Mouse (Mus musculus) lung, embryonic 16.5 days (tissue): ENCODE data around the gene Ahctf1. TPM values are rescaled to one million over a fixed set of nuclear protein-coding genes. Genes with fewer than 3 reads are reported as not detected.

ENCODE experiments used
- ATAC-seq: fragments of 200-750 bp; cut with Nextera tagmentation; 2 replicates; pipeline ENCODE4 v1.8.0; 2017; ENCODE audit warnings: low read depth, mild to moderate bottlenecking, moderate library complexity
- H3K27ac ChIP-seq: fragments of 300-500 bp; sonication (generic); 2 replicates; pipeline ENCODE4 v1.5.1; 2014; ENCODE audit warnings: mild to moderate bottlenecking, control low read depth, low read length
- H3K27me3 ChIP-seq: fragments of 300-500 bp; sonication (generic); 2 replicates; pipeline ENCODE4 v1.6.1; 2014; ENCODE audit warnings: low read depth, low read length, mixed read lengths; ENCODE audit not compliant: control insufficient read depth, insufficient read depth
- H3K36me3 ChIP-seq: fragments of 300-500 bp; sonication (generic); 2 replicates; pipeline ENCODE4 v1.6.1; 2014; ENCODE audit warnings: low read length; ENCODE audit not compliant: control insufficient read depth, insufficient read depth
- H3K4me1 ChIP-seq: fragments of 300-500 bp; sonication (generic); replicated peaks from 2 replicates; pipeline ENCODE4 v1.6.1; 2014; ENCODE audit warnings: low read length, mixed read lengths; ENCODE audit not compliant: control insufficient read depth, insufficient read depth
- H3K4me2 ChIP-seq: fragments of 300-500 bp; sonication (generic); 2 replicates; pipeline ENCODE4 v1.6.1; 2014; ENCODE audit warnings: low read depth, low read length, control low read depth
- H3K4me3 ChIP-seq: fragments of 300-500 bp; sonication (generic); 2 replicates; pipeline ENCODE4 v1.5.1; 2014; ENCODE audit warnings: mild to moderate bottlenecking, low read length, control low read depth
- H3K9ac ChIP-seq: fragments of 300-500 bp; sonication (generic); 2 replicates; pipeline ENCODE4 v1.6.1; 2014; ENCODE audit warnings: low read length, control low read depth
- H3K9me3 ChIP-seq: fragments of 300-500 bp; sonication (generic); 2 replicates; pipeline ENCODE4 v1.6.1; 2016; ENCODE audit warnings: low read length; ENCODE audit not compliant: control insufficient read depth
- WGBS: fragments of 180-500 bp; shearing (Covaris S2); extraction: QIAGEN DNeasy Blood & Tissue Kit; methylation state at CpG from one replicate; pipeline ENCODE4 v1.1.7; 2014; 5-methylcytosine and 5-hydroxymethylcytosine counted together
- polyA plus RNA-seq: library from polyadenylated mRNA; unstranded; fragments of >200 nt; fragmentation: Nextera tagmentation; extraction: Ambion mirVana; gene quantifications from 2 replicates; pipeline ENCODE4 v1.2.1, GENCODE M21; 2015

The Ahctf1 gene
- polyA plus RNA-seq, 1 experiment from 2014 or later = 17.7 TPM

DNA sequence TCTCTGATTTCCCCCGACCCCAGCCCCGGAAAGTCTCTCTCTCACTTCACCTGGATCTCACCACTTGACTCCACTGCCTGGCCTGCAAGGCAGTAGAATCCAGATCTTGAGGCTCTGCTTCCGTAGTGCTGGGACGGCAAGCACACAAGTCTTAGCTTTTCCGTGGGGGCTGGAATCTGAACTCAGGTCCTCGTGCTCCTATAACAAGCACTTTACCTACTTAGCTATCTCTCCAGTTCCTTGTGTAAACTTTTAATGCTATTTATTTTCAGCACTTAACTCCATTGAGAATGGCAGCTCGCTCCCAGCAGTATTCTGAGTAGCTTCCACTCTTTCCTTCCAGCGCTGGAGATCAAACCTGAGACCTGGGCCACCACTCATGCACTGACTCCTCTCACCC is 26.6 kb downstream of the Ahctf1 start:
- no peak overlapping the region for H3K27ac ChIP-seq
- ATAC-seq = peak; percentile 81
- peaks cover 44% of the 10 kb centered on the region for H3K36me3 ChIP-seq
- H3K4me1 ChIP-seq = no peaks in the 10 kb centered on the region
- H3K9me3 ChIP-seq = no peaks in the 10 kb centered on the region
- H3K9ac ChIP-seq = no peak overlapping the region
- no peaks in the 10 kb centered on the region for H3K27me3 ChIP-seq
- no peak overlapping the region for H3K4me2 ChIP-seq
- H3K4me3 ChIP-seq = no peak overlapping the region
- 69% methylated on average over 8 of the region's 8 CpGs for WGBS

GRCm38 (mm10) chr1:179760553-179760952 is 42.9 kb downstream of the Ahctf1 start:
- no peak overlapping the region for H3K27ac ChIP-seq
- WGBS = 92% methylated on average over 4 of the region's 4 CpGs
- no peaks in the 10 kb centered on the region for H3K9me3 ChIP-seq
- no peaks in the 10 kb centered on the region for H3K27me3 ChIP-seq
- no peaks in the 10 kb centered on the region for H3K4me1 ChIP-seq
- no peak overlapping the region for H3K4me3 ChIP-seq
- peaks cover 46% of the 10 kb centered on the region for H3K36me3 ChIP-seq
- H3K9ac ChIP-seq = no peak overlapping the region
- H3K4me2 ChIP-seq = no peak overlapping the region
- ATAC-seq = no peak

- 90% methylated on average over 5 of the region's 5 CpGs for WGBS
- H3K4me1 ChIP-seq = no peaks in the 10 kb centered on the region
- H3K4me3 ChIP-seq = no peak overlapping the region
- H3K27ac ChIP-seq = no peak overlapping the region
- no peak overlapping the region for H3K4me2 ChIP-seq
- H3K36me3 ChIP-seq = peaks cover 44% of the 10 kb centered on the region
- ATAC-seq = no peak
- H3K9me3 ChIP-seq = no peaks in the 10 kb centered on the region
- no peak overlapping the region for H3K9ac ChIP-seq
- no peaks in the 10 kb centered on the region for H3K27me3 ChIP-seq
Measured at GRCm38 (mm10) chr1:179760086-179760485, 43.4 kb downstream of the Ahctf1 start.

DNA sequence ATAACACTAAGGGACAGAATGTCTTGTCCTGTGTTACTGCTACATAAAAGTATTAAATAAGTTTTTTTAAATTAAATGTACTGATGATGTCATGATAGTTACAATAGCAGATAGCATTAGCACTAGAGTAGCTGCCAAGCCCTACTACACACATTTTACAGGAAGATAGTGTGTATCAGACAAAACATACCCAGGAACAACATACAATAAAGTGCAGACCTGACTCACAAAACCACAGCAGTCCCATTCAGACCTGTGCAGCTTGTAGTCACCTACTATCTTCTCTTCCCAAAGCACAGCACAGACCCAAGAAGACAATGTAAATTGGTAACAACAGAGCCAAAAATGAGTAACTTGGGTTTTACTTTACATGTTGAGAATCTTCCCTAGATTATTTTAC is 47.0 kb downstream of the Ahctf1 start:
- no peak overlapping the region for H3K27ac ChIP-seq
- H3K27me3 ChIP-seq = no peaks in the 10 kb centered on the region
- no peaks in the 10 kb centered on the region for H3K9me3 ChIP-seq
- no peaks in the 10 kb centered on the region for H3K4me1 ChIP-seq
- no peak overlapping the region for H3K4me3 ChIP-seq
- H3K36me3 ChIP-seq = peaks cover 48% of the 10 kb centered on the region
- no peak overlapping the region for H3K4me2 ChIP-seq
- H3K9ac ChIP-seq = no peak overlapping the region
- no peak for ATAC-seq

GRCm38 (mm10) chr1:179753006-179753405 is 50.5 kb downstream of the Ahctf1 start:
- no peaks in the 10 kb centered on the region for H3K27me3 ChIP-seq
- no peak overlapping the region for H3K27ac ChIP-seq
- peaks cover 31% of the 10 kb centered on the region for H3K36me3 ChIP-seq
- ATAC-seq = no peak
- H3K4me2 ChIP-seq = no peak overlapping the region
- whole genome bisulfite sequencing = 92% methylated on average over 8 of the region's 8 CpGs
- H3K9me3 ChIP-seq = no peaks in the 10 kb centered on the region
- H3K4me1 ChIP-seq = no peaks in the 10 kb centered on the region
- no peak overlapping the region for H3K9ac ChIP-seq
- no peak overlapping the region for H3K4me3 ChIP-seq

- WGBS = 96% methylated on average over 11 of the region's 11 CpGs
- peaks cover 33% of the 10 kb centered on the region for H3K36me3 ChIP-seq
- ATAC-seq = no peak
Measured at GRCm38 (mm10) chr1:179752276-179752675, 51.2 kb downstream of the Ahctf1 start.

DNA sequence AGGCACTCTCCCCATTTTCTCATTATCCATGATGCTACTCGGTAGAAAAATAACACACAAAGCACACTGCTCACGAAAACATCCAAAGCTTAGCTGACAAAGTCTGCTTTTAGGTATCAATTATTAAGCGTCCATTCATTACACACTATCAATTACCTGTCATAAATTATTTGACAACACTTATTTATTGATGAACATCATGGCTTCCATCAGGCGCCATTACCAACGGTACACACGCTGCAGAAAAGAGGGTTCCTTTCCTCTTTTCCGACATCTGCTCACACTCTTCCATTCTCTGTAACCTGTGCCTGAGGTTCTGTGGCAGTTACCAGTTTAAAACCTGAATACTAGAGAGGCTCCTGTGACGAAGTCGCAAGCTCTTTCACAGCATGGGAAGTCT is 58.3 kb downstream of the Ahctf1 start, which contains the start of gene Kif28:
TSS of gene Kif28 (minus strand) at position 101 of the 400 bp plus-strand sequence.
- WGBS = 92% methylated on average over 9 of the region's 9 CpGs
- Histone ChIP-seq H3K27ac (no peak within 1 kb of the TSS), H3K4me1 (no peaks in the 10 kb centered on the region), H3K9ac (no peak within 1 kb of the TSS), H3K36me3 (peaks cover 29% of the 10 kb centered on the region), H3K9me3 (no peaks in the 10 kb centered on the region), H3K4me2 (no peak within 1 kb of the TSS), H3K4me3 (no peak within 1 kb of the TSS), H3K27me3 (no peaks in the 10 kb centered on the region)
- no peak for ATAC-seq

More at GRCm38 (mm10) chr1:179752276-179752675, 51.2 kb downstream of the Ahctf1 start:
- H3K4me1 ChIP-seq = no peaks in the 10 kb centered on the region
- no peak overlapping the region for H3K4me2 ChIP-seq
- no peaks in the 10 kb centered on the region for H3K9me3 ChIP-seq
- H3K4me3 ChIP-seq = no peak overlapping the region
- no peak overlapping the region for H3K9ac ChIP-seq
- no peak overlapping the region for H3K27ac ChIP-seq
- H3K27me3 ChIP-seq = no peaks in the 10 kb centered on the region

DNA sequence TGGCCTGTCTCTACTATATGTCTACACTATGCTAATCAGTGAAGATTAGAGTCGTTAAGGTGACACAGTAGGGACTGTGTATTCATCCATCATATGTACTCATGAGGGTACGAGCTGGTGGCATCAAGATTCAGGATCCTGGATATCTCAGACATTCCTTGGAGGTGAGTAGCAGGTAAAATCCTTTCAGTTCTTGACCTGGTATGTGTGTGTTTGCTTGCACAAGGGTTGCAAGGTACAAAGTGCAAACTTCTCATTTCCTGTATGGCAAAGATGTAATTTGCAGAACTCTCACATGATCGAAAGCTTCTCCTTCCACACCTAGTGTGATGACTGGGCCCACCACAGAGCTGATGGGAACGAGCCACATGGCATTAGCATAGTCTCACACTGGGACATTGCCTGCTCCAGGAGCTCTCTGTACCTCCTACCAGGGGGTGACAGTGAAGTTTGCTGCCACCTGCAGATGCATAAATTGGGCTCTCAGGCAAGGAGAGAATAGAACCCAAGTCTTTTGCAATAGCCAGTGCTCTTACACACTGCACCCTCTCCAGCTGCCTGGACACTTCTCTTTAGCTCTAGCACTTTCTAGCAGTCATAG is 59.8 kb downstream of the Ahctf1 start:
- no peaks in the 10 kb centered on the region for H3K27me3 ChIP-seq
- WGBS = 76% methylated on average over 4 of the region's 4 CpGs
- H3K27ac ChIP-seq = no peak overlapping the region
- H3K4me1 ChIP-seq = no peaks in the 10 kb centered on the region
- ATAC-seq = peak; percentile 17; the same call in 1 of the 2 replicates
- no peak overlapping the region for H3K4me3 ChIP-seq
- no peak overlapping the region for H3K9ac ChIP-seq
- no peaks in the 10 kb centered on the region for H3K9me3 ChIP-seq
- H3K36me3 ChIP-seq = peaks cover 26% of the 10 kb centered on the region
- H3K4me2 ChIP-seq = no peak overlapping the region

DNA sequence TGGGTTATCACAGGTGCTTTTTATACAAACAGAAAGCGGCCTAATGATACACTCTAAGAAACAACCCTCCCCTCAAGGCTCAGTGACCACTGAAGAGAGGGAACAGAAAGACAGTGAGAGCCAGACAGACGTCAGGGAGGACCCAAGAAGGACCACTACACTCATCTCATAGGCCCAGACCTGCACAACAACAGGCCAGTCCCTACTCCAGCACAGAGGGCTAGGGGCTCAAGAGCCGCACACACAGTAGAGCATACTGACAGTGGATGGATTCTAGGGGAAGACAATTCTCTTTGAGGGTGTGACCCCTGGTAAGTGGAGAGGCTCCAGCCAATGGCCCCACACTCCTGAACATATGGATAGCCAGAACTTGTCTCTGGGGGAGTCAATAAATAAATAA is 67.0 kb downstream of the Ahctf1 start:
- Histone ChIP-seq H3K9ac (no peak overlapping the region), H3K36me3 (no peaks in the 10 kb centered on the region), H3K27me3 (no peaks in the 10 kb centered on the region), H3K4me2 (no peak overlapping the region), H3K4me3 (no peak overlapping the region), H3K27ac (no peak overlapping the region), H3K4me1 (no peaks in the 10 kb centered on the region), H3K9me3 (no peaks in the 10 kb centered on the region)
- 73% methylated on average over 3 of the region's 3 CpGs for WGBS
- ATAC-seq = no peak
